Mouse (Mus musculus): ENCODE results near the gene Kctd10.

Gene Kctd10

GRCm38 (mm10) chr5:114378936-114379335 is 1.4 kb downstream of the Kctd10 start:
- no peak for DNase-seq

- peak; percentile 53 for DNase-seq
Measured at GRCm38 (mm10) chr5:114378177-114378920, 2.0 kb downstream of the Kctd10 start.

DNA sequence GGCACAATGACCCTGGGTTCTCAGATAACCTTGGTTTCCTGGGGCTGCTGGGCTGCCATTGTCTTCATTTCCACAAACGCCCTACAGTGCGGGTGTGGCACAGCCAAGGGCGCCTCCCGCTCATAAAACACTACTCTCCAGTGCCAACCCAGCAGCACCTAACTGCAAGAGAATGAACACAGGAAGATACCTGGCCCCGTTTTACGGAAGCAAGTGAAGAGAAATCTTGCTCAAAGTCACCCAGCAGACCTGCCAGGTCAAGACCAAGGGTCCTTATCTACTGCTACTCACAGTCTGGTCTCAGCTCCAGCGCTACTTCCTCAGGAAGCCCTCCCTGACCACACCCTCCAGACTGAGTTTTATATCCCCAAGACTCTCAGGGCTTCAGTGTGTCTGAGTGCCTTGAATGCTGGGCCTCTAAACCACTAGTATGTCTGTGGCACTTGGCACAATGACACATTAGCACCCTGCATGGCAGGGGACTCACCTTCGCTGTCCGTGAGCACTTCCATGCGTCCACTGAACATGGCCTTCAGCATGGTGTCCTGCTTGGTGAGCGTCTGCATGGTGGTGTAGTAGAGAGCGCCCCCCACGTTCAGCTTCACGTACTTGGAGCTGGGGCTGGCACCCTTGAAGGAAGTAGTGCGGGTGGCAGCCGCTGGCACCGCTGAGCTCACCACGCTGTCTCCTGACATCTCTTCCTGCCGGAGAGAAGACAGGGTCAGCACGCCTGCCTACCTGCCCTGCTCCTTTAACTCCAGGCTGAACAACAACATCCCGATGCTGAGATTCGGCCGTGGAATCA is 5.7 kb downstream of the Kctd10 start:
- peak; percentile 48 for DNase-seq

- DNase-seq: no peak
Measured at GRCm38 (mm10) chr5:114373581-114373980, 6.7 kb downstream of the Kctd10 start.

DNA sequence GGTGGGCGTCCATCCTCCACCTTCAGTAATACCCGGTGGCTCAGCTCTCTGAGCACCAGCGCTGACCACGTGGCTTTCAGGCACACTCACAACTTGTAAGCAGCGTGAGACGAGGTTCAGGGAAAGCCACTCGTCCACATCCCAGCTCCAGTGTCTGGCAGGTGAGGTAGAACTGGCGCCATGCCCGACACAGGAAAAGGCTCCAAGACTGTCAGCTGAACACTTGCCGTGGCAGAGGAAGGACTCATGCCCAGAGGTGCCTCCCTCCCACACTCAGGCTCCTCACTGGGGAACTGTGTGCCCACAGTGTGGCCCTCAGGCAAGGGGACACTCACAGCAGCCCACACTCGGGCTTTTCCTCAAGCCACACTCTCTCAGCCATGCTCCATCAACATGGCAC is 7.1 kb downstream of the Kctd10 start:
- peak; percentile 58 for DNase-seq

DNA sequence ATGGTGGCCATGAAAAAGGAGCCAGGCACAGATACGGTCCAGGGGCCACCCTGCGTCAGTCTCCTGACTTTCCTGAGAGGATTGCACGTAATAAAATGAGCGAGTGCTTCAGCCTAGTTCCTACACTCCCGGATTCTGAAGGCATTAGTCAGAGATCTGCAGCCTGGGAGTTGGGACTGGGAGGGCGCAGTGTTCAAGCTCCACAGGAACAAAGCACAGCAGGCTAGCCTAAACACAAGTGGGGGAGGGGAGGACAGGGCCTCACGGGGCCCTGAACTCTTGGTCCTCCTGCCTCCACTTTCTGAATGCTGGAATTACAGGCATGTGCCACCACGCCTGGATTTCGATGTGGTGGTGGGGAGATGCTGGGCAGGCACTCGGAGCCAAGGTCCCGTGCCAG is 7.7 kb downstream of the Kctd10 start:
- DNase-seq: no peak

DNA sequence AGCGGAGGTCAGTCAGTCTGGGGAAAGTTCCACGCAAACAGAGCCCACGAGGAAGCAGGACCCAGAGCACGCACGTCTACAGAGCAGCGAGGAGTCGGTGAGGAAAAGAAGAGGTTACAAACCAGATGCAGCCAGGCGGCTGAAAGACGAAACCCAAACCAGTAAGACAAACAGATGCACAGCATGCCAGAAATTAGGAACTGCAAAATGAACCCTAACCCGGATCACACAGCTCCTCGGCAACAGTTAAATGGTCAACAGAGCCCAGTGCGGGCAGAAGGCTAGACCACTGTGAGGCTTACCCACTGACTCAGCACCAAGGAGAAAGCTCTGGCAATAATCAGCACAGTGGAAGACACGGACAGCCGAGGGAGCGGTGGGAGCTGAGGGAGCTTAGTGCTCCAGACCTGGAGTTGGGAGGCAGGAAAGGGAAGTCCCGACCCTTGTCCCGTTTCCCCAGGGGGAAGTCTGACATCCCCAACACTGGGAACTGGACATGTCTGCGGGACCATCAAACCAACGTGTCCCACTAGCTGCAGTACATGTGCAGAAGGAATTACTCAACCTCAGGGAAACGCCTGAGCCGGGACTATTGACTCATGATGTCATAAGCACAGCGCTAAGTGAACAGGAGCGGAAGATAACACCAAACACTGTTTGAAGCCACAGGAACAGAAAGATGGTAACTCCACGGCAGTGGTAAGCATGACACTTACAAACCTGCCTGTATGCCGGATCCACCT is 8.4 kb downstream of the Kctd10 start:
- peak; percentile 38 for DNase-seq

- no peak for DNase-seq
Measured at GRCm38 (mm10) chr5:114371331-114371730, 9.0 kb downstream of the Kctd10 start.

- peak; percentile 89 for DNase-seq
Measured at GRCm38 (mm10) chr5:114370371-114370776, 9.9 kb downstream of the Kctd10 start.

DNA sequence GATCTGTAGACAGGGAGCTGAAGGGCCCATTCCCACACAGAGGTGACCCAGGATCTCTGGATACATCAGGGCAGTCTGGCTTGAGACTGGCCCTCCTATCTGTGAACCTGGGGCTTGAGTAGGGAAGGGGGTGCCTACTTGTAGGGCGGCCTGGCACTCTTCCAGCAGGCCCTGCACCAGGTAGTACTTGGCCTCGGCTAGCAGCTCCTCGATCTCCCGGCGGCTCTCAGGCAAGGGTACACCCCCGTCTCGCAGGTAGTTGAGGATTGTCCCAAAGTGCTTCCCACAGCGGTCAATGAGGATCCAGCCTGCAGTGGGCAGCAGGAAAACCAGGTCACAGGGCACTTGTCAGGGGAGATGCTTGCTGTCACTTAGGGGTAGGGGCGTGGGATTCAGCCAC is 10.4 kb downstream of the Kctd10 start:
- DNase-seq: no peak

DNA sequence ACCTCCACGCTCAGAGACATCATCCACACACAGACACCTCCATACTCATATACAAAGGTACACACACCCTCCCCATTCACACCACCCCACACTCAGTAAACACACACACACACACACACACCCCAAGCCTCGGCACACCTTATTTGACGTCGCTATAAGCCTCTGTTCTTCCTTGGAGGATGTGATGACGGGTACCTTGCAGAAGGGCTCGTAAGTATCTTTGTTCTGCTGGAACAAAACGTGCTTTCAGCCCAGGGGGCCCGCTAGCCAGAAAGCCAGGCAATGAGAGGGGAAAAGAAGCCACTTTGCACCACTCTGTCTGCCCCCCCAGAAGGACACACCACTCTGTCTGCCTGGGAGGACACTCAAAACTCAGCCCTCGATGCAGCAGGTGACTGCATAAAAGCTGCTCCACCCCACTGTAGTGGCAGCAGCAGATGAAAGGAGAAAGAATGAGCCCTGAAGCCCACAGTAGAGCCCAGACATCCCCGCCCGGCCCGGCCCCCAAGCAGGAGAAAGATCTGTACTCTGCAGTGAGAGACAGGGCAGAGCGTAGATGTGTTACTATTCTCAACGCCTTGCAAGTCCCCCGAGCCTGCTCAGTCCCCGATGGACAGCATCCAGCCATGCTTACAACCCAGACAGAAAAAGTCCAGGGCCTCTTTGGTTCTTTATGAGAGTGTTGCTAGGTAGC is 11.4 kb downstream of the Kctd10 start:
- DNase-seq: no peak

GRCm38 (mm10) chr5:114368121-114368520 is 12.2 kb downstream of the Kctd10 start:
- DNase-seq: no peak

DNA sequence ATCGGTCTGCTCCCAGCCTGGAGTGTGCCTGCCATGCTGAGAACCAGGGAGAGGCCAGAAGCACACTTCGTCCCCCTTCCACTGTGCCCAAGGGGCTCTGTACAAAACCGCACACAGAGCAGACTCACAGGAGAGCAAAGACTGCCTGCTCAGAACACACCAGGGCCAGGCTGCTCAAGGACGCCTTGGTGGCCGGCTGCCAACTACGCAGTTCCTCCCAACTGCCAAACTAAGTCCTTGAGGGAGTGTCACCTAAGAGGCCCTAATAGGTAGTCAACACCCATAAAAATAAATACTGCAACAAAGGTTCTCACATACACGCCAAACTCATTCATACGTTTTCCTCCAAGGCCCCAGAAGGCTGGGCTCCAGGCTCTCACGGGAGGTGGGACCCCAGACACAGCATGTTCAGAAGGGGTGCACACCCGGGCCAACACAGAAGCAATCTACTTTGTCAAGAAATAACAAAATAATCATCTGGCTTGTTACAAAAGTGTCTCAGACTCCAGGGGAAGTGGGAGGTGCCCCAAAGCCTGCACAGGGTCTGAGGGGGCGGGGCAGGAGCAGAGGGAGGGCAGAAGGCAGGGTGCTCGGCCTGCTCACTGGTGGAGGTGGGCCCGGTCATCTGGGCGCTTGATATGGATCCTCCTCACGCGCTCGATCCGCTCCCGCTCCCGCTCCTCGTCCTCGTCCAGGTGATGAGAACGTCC is 15.1 kb downstream of the Kctd10 start:
- DNase-seq: peak; percentile 53

DNA sequence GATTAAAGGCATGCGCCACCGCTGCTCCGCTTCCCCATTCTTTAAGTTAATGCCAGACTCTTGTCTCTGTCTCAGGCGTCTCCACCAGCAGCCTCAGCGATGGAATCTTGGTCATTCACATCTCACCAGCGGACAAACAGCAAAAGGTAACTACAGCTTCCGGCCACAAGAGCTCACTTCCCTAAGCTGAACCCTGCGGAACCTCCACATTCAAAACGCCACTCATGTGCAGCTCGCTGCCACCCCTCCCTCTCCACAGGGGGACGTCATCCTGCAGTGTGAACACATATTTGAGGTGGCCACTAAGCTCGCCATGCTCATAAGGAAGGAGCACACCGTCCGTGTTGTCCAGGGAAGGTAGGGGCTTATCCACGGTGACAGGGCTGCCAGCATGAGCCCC is 19.3 kb downstream of the Kctd10 start:
- DNase-seq: no peak

- DNase-seq: no peak
Measured at GRCm38 (mm10) chr5:114359586-114359985, 20.7 kb downstream of the Kctd10 start.

- no peak for DNase-seq
Measured at GRCm38 (mm10) chr5:114358833-114359232, 21.5 kb downstream of the Kctd10 start.

GRCm38 (mm10) chr5:114356936-114357751 is 23.2 kb downstream of the Kctd10 start:
- peak; percentile 47 for DNase-seq

DNA sequence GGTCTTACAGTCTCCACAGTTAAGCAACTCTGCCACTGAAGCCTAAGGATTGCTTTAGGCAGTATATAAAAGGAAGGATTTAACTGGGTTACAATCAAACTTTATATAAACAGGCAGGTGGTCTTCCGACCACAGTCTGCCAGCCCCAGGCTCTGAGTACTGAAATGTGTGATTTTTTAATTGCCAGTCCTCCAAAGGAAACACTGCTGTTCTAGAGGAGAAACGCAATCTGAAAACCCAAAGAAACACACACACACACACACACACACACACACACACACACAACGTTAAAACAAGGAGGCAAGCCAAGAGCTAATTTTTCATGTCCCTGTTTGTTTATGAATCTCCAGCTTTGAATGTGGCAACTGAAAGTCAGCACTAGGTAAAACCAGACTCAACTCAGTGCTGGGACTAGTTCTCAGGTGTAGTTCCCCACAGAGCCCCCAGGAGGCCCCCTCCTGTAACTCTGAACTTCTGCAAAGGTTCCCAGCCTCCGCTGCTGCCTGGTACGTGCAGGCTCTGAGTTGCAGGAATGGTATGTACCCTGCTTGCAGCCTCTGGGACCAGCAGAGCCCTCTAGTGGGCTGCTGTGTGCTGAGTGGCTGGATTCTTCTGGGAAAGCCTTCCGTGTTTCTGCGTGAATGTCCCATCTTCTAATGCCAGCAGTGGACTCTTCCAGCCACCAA is 23.9 kb downstream of the Kctd10 start:
- DNase-seq: peak; percentile 91

DNA sequence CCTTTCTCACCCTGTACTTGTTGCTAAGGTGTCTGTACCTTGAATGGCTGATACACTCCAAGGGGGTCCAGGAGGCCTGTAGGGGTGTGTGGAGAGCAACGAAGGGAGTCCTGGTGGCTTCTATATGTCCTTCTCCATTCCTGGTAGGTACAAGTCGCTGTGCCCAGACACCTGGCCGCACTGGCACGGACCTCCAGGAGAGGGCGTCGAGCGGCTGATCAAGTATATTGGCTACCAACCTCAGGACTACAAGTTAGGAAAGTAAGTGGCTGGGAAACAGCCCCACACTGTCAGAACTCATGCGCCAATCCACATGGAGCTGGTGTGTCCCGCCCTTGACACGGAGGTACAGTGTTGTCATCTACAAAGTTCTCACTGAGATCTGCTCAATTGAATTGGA is 28.8 kb downstream of the Kctd10 start:
- DNase-seq: no peak

- no peak for DNase-seq
Measured at GRCm38 (mm10) chr5:114347005-114347404, 33.3 kb downstream of the Kctd10 start.

GRCm38 (mm10) chr5:114345538-114345937 is 34.8 kb downstream of the Kctd10 start:
- no peak for DNase-seq

All from kidney, postnatal 14 days (tissue).